Mouse (Mus musculus) MEL (cell line): Measurements from ENCODE around the gene Btn2a2. TPM values are rescaled to one million over a fixed set of nuclear protein-coding genes. Genes with fewer than 3 reads are reported as not detected.

Experiments used
- DNase-seq: peaks from one replicate; pipeline ENCODE4 v3.0.0; 2011; ENCODE audit warnings: low read depth, low spot score
- H3K27ac ChIP-seq: 2 replicates; pipeline ENCODE4 v1.5.1; 2012; ENCODE audit warnings: low read depth, mild to moderate bottlenecking, control low read depth, low read length, moderate library complexity; ENCODE audit not compliant: control insufficient read depth
- H3K27me3 ChIP-seq, 2 experiments: fragments of 150-350 bp in 1 of 2; sonication (generic) in 1 of 2; 2 replicates each; pipeline ENCODE4 v1.6.1; 2012; ENCODE audit warnings: low read length in 2 of 2, mild to moderate bottlenecking in 2 of 2, improper control_type of control experiment in 1 of 2, moderate library complexity in 1 of 2; ENCODE audit not compliant: insufficient read depth in 2 of 2, control insufficient read depth in 1 of 2
- H3K36me3 ChIP-seq, 2 experiments: 2 replicates each; pipeline ENCODE4 v1.6.1; 2012 to 2014; ENCODE audit warnings: low read length in 2 of 2, improper control_type of control experiment in 1 of 2, inconsistent platforms in 1 of 2, mild to moderate bottlenecking in 1 of 2; ENCODE audit not compliant: insufficient read depth in 2 of 2, control insufficient read depth in 1 of 2
- H3K4me1 ChIP-seq, 2 experiments: fragments of 150-350 bp in 1 of 2; sonication (generic) in 1 of 2; 2 replicates each; pipeline ENCODE4 v1.6.1; 2012; ENCODE audit warnings: low read length in 2 of 2, improper control_type of control experiment in 1 of 2, mild to moderate bottlenecking in 1 of 2; ENCODE audit not compliant: insufficient read depth in 2 of 2, control insufficient read depth in 1 of 2
- H3K4me3 ChIP-seq, 2 experiments: fragments of 150-350 bp in 1 of 2; sonication (generic) in 1 of 2; 2 replicates each; pipeline ENCODE4 v1.5.1; 2012; ENCODE audit warnings: low read depth in 2 of 2, low read length in 2 of 2, mild to moderate bottlenecking in 2 of 2, moderate library complexity in 2 of 2, control low read depth in 1 of 2, improper control_type of control experiment in 1 of 2; ENCODE audit not compliant: control insufficient read depth in 1 of 2, insufficient read depth in 1 of 2
- H3K79me2 ChIP-seq: 2 replicates; pipeline ENCODE4 v1.6.1; 2012; ENCODE audit warnings: mild to moderate bottlenecking, low read length, moderate library complexity; ENCODE audit not compliant: control insufficient read depth, poor library complexity, insufficient read depth
- H3K9ac ChIP-seq: 2 replicates; pipeline ENCODE4 v1.6.1; 2012; ENCODE audit warnings: low read depth, mild to moderate bottlenecking, control low read depth, low read length, moderate library complexity; ENCODE audit not compliant: control insufficient read depth, poor library complexity, severe bottlenecking
- H3K9me3 ChIP-seq: fragments of 150-350 bp; sonication (generic); replicated peaks from 2 replicates; pipeline ENCODE4 v1.6.1; 2012; ENCODE audit warnings: mild to moderate bottlenecking, low read length, improper control_type of control experiment, moderate library complexity; ENCODE audit not compliant: insufficient read depth
- BHLHE40 ChIP-seq: IDR thresholded peaks from 2 replicates; pipeline ENCODE4 v1.6.1; 2012; ENCODE audit warnings: low read depth, mild to moderate bottlenecking, inconsistent platforms, low read length, improper control_type of control experiment, borderline replicate concordance
- E2F4 ChIP-seq: IDR thresholded peaks from 2 replicates; pipeline ENCODE4 v1.6.1; 2011; ENCODE audit warnings: low read depth, low read length, improper control_type of control experiment, borderline replicate concordance
- ETS1 ChIP-seq: IDR thresholded peaks from 2 replicates; pipeline ENCODE4 v1.6.1; 2012; ENCODE audit warnings: low read depth, mild to moderate bottlenecking, inconsistent platforms, low read length, improper control_type of control experiment, moderate library complexity
- GABPA ChIP-seq: IDR thresholded peaks from 2 replicates; pipeline ENCODE4 v1.6.1; 2012; ENCODE audit warnings: low read depth, mild to moderate bottlenecking, inconsistent platforms, low read length, improper control_type of control experiment, moderate library complexity
- GATA1 ChIP-seq: IDR thresholded peaks from 2 replicates; pipeline ENCODE4 v1.6.1; 2011; ENCODE audit warnings: low read depth, low read length, improper control_type of control experiment
- JUND ChIP-seq: IDR thresholded peaks from 2 replicates; pipeline ENCODE4 v1.6.1; 2011; ENCODE audit warnings: low read depth, mild to moderate bottlenecking, improper control_type of control experiment, low read length
- KAT2A ChIP-seq: conservative IDR thresholded peaks from 2 replicates; pipeline ENCODE4 v1.6.1; 2012; ENCODE audit warnings: low read depth, low read length, improper control_type of control experiment, inconsistent platforms
- SIN3A ChIP-seq: IDR thresholded peaks from 2 replicates; pipeline ENCODE4 v1.6.1; 2012; ENCODE audit warnings: low read length, improper control_type of control experiment, inconsistent platforms
- TAL1 ChIP-seq: IDR thresholded peaks from 2 replicates; pipeline ENCODE4 v1.6.1; 2012; ENCODE audit warnings: mild to moderate bottlenecking, inconsistent platforms, low read length, moderate library complexity, mixed read lengths
- TBP ChIP-seq: IDR thresholded peaks from 2 replicates; pipeline ENCODE4 v1.8.0; 2011; ENCODE audit warnings: low read depth, low read length, improper control_type of control experiment
- ZC3H11A ChIP-seq: IDR thresholded peaks from 2 replicates; pipeline ENCODE4 v1.6.1; 2012; ENCODE audit warnings: low read depth, mild to moderate bottlenecking, inconsistent platforms, low read length, improper control_type of control experiment
- polyA plus RNA-seq, 2 experiments: library from polyadenylated mRNA; stranded (reverse) in 1 of 2; unstranded in 1 of 2; fragments of >175 nt in 1 of 2; fragments of >200 nt in 1 of 2; gene quantifications; 2 replicates each; pipeline versions ENCODE4 v1.2.1 to v1.2.4; 2012; ENCODE audit warnings: low replicate concordance in 2 of 2, low read depth in 1 of 2; ENCODE audit not compliant: insufficient read length in 2 of 2, insufficient read depth in 1 of 2, missing spikeins in 1 of 2
- total RNA-seq: library from RNA; depleted of rRNA; stranded (reverse); fragments of 300-350 nt; gene quantifications from 2 replicates; pipeline ENCODE4 v1.2.3, GENCODE M21; 2012

Gene Btn2a2
- total and polyA plus RNA-seq, 3 experiments, result not detected

DNA sequence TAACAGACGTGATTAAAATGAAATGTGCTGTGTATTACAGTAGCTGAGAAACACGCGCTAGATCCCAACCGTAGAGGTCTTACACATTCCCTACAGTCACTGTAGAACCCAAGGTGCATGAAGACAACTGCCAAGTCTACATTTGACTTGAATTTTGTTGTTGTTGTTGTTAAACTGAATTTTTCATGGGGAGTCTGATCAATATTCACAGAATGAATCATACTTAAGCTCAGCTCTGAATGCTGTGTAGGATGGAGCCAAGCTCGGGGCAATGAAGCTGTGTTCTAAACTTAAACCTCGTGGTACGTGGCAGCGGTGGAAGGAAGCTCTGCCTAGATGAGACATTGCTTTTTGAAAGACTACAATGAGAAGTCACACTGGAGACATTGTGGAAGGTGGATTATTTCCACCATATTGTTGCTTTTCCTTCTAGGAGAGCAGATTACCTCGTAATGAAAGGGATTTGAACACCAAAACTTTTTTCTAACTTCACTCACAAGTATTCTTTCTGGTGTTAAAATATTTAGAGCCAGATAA is 13.4 kb upstream of the Btn2a2 start:
- peaks cover 0 to 12% of the 10 kb centered on the region in 2 experiments; a peak in 1 of 4 replicates for H3K4me1 ChIP-seq
- H3K27ac ChIP-seq, result peak overlapping the region; percentile 21; the same call in 1 of the 2 replicates

DNA sequence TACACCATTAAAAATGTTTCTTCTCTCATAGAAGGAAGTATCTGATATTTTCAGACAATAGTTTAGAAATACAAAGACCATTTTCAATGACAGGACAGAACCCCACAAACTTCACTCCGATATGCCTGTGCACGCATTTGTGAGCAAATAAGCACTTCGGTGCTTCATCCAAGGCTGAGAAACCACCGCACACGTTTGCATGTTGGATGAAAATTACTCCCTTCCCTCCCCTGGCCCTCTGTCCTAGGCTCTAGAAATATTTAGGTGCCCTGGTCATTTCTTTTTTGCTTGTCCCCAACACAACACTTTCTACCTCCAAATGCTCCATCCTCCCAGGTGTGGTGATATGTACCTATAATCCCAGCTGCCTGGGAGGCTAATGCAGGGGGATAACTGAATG is 12.9 kb upstream of the Btn2a2 start:
- Histone ChIP-seq H3K27me3 (no peaks in the 10 kb centered on the region), H3K9me3 (no peaks in the 10 kb centered on the region), H3K36me3 (peaks cover 0 to 18% of the 10 kb centered on the region in 2 experiments; a peak in 2 of 4 replicates), H3K9ac (peak overlapping the region; percentile 53), H3K79me2 (no peaks in the 10 kb centered on the region), H3K4me3 (peak overlapping the region; percentile 62 to 66), H3K27ac (no peak overlapping the region), H3K4me1 (peaks cover 0 to 13% of the 10 kb centered on the region in 2 experiments; a peak in 1 of 4 replicates)
- TF ChIP-seq GABPA (no peak), TBP (peak; percentile 2; the same call in 1 of the 2 replicates), KAT2A (no peak), ZC3H11A (no peak)
- peak; percentile 61 for DNase-seq

More for the DNA sequence above, 13.4 kb upstream of the Btn2a2 start:
- Histone ChIP-seq H3K79me2 (no peaks in the 10 kb centered on the region), H3K9ac (peak overlapping the region; percentile 53), H3K27me3 (no peaks in the 10 kb centered on the region), H3K9me3 (no peaks in the 10 kb centered on the region), H3K4me3 (peak overlapping the region; percentile 62 to 66), H3K36me3 (peaks cover 0 to 17% of the 10 kb centered on the region in 2 experiments; a peak in 2 of 4 replicates)
- peak; percentile 78 for DNase-seq
- TF ChIP-seq TBP (0 out of 2 replicates have a peak, but pooled peaks have one; percentile 38), ETS1 (no peak)

- TF ChIP-seq TAL1 (no peak), SIN3A (no peak), BHLHE40 (no peak), E2F4 (no peak), JUND (no peak), GATA1 (peak; percentile 62), TBP (peak; percentile 99)
- no peaks in the 10 kb centered on the region for H3K79me2 ChIP-seq
- H3K27me3 ChIP-seq, result no peaks in the 10 kb centered on the region
- H3K27ac ChIP-seq, result no peak overlapping the region
- peaks cover 0 to 13% of the 10 kb centered on the region in 2 experiments; a peak in 1 of 4 replicates for H3K4me1 ChIP-seq
- no peaks in the 10 kb centered on the region for H3K9me3 ChIP-seq
- H3K36me3 ChIP-seq, result peaks cover 0 to 18% of the 10 kb centered on the region in 2 experiments; a peak in 2 of 4 replicates
- DNase-seq, result peak; percentile 88
- peak overlapping the region in 1 of 2 experiments; percentile 66; a peak in 2 of 4 replicates for H3K4me3 ChIP-seq
- peak overlapping the region; percentile 53; the same call in 1 of the 2 replicates for H3K9ac ChIP-seq
Observed at GRCm38 (mm10) chr13:23500424-23501200, 12.0 kb upstream of the Btn2a2 start.
